Mouse (Mus musculus) stomach, postnatal 0 days (tissue): ENCODE measurements at regions not wholly inside any gene's neighbourhood (a gene's known extent, or its start where the extent isn't known, plus 50 kb on each side); places are given as distances from the start of the nearest gene placed in this dataset.

ENCODE experiments used
- CTCF ChIP-seq: IDR thresholded peaks from 2 replicates; pipeline ENCODE4 v1.5.1; 2016; ENCODE audit warnings: antibody characterized with exemption, low read depth, mild to moderate bottlenecking, moderate library complexity
- EP300 ChIP-seq: optimal IDR thresholded peaks from 2 replicates; pipeline ENCODE3; 2016; ENCODE audit warnings: antibody characterized with exemption

- TF ChIP-seq CTCF: no peak
- TF ChIP-seq EP300: no peak
Measured at GRCm38 (mm10) chr3:138632086-138632485, 106.1 kb downstream of the Eif4e start.
